Mouse (Mus musculus): ENCODE measurements at regions not wholly inside any gene's neighbourhood (a gene's known extent, or its start where the extent isn't known, plus 50 kb on each side); places are given as distances from the start of the nearest gene placed in this dataset.

DNA sequence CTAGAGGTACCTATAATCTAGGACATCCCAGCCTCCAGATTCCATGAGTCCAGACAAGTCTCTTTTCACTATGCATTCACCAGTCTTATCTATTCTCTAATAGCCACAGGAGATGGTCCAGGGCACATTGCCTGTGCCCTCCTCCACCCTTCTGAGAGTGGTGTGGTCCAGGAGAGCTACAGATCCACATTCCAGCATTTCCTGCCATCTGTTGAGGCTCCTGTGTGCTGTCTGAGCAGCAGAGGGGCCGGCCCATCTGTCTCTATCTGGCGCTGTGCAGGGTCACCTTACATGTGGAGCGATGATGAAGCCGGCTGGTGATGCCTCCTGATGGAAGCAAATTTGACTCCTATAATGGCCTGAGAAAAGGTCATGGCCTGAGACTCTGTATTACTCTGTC is 263.9 kb upstream of the Rpl38 start:
- TF ChIP-seq CTCF (IDR thresholded peaks at IDR 0.05; ENCODE audit: low read depth, low read length) (no peak), GATA1 (IDR thresholded peaks at IDR 0.05; ENCODE audit: borderline replicate concordance, low read length) (no peak), TAL1 (conservative IDR thresholded peaks at IDR 0.05; ENCODE audit: low read depth, low read length) (no peak), POLR2AphosphoS5 (IDR thresholded peaks at IDR 0.05; ENCODE audit: insufficient replicate concordance, low read depth, low read length) (no peak)

All from G1E (cell line).